Mouse (Mus musculus) layer of hippocampus, postnatal 14 days (tissue): Measurements from ENCODE around the gene Icos. TPM values are rescaled to one million over a fixed set of nuclear protein-coding genes. Genes with fewer than 3 reads are reported as not detected.

Source experiments
- DNase-seq, 2 experiments: peaks; one replicate each; pipeline ENCODE4 v3.0.0; 2021 to 2022; ENCODE audit warnings: low spot score in 2 of 2, mixed read lengths in 1 of 2
- total RNA-seq, 2 experiments: library from RNA; stranded (reverse); gene quantifications; 2 replicates each; pipeline ENCODE4 v1.2.3; 2021

Icos gene
- total RNA-seq, 2 experiments from 2014 or later = 0.17 to 0.21 TPM

DNA sequence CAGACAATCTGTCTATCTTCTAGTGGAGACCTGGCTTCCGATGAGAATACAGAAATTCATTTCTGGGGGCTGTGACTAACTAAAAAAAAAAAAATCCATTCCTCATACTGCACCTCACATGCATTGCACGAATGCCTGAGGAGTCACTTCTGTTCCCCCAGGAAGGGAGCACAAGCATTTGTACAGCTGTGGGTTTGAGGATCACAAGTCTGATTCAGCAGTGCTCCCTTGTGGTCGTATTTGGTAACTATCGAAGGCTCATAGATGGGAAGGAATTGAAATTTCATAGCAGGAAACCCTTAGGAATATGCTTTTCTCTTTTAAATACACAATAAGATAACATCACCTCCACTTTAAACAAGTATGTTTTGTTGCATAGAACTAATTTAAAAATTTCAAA lies 16.6 kb upstream of the Icos start:
- peak; percentile 39 to 83 for DNase-seq

- no peak for DNase-seq
These were observed 15.6 kb upstream of the Icos start for GRCm38 (mm10) chr1:60962095-60962494.

GRCm38 (mm10) chr1:60967521-60967920 lies 10.2 kb upstream of the Icos start:
- no peak for DNase-seq

GRCm38 (mm10) chr1:60970846-60971245 lies 6.9 kb upstream of the Icos start:
- no peak for DNase-seq

- DNase-seq = no peak
These were observed 3.5 kb upstream of the Icos start for GRCm38 (mm10) chr1:60974221-60974620.

DNA sequence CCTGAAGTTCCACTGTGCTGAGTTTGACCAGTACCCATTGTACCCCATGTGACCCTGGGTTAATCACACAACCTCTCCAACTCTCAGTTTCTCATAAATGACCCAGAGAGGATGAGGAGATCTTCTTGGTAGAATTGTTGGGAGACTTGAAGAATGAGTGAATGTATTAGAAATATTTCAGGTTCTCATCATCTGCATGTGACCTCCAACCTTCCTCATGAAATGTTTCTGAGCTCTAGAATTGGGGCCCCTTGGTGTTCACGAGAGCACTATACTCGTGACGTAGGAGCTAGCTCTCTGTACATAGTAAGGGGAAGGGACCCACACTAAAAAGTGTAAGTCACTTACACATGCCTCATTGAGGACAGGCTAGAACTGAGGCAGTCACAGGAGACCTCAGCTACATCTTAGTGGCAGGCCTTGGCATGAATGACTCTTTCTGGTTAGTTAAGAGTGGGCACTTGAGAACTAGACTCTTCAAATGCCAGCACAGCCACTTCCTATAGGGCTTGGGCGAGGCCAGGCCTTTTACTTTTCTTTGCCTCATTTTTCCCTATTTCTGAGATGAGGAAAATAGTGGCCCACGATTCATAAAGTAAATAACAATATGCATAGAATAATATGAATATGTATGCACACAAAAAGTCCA lies 2.0 kb upstream of the Icos start:
- no peak for DNase-seq

GRCm38 (mm10) chr1:60979126-60979842 lies 1.6 kb downstream of the Icos start:
- DNase-seq = no peak

DNA sequence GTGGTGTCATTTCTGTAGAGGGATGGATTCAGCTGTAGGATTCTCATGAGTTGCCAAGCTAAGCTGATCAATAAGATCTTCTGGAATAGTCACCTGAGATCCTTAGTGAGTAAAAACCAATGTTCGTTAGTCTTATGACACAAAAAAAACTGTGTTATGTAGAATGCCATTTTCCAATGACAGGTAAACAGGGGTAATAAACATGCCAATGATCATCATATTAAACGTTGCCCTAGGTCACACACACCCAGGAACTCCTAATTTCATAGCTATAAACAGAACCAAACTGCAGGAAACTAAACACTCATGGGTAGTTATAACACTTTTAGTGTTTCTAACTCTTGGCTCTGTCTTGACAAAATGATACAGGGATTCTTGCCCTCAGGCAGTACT lies 2.1 kb downstream of the Icos start:
- no peak for DNase-seq

DNA sequence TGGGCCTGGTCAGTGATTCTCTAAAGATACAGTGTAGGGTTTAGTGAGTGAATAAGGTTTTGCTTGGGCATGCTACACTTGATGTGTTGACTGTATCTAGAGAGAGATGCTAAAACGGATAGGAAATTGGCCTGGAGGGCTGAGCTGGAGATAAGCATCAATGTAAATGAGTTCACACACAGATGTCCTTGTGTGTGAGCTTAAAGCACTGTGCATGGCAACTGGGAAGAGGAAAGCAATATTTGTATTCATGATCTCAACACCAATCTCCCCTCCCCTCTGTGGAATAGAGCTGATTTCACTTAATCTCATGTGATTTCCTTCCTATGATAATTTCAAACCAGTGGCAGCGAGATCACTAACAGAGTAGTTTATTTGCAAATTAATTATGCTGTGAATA lies 7.3 kb downstream of the Icos start:
- no peak for DNase-seq

DNA sequence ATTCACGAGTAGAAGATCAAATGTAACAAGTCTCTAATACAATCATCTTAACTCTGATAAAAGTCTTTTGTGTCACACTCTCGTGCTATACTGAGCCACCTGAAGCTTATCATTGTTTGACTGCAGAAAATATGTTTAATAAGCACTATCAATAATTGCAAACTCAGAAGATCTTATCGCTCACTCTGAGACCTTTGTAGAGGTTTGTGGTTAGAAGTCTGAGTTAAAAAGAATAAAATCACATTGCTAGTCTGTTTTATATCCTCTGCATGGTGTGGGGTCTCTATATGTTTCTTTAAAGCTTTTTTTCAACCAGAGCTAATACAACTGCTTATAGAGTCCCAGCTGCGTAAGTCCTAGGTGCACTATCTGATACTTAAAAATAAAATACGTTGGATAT lies 8.4 kb downstream of the Icos start:
- DNase-seq = no peak

DNA sequence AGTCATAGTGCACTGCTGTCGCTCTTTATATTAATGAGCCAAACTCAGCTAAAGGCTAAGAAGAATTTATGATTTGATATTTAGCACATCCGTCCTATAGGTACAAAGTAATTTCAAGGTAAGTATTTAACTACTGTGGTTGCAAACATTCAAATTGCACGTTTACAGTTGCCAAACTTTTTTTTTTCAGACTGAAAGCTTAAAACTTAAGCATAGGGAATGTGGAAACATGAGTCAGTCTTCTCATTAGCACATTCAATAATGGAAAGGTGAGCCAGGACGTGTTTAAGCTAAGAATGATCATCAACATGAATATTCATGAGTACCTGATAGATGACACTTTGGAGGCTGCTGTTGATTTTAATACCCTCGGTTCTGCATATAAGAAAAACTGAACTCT lies 11.4 kb downstream of the Icos start:
- DNase-seq = no peak

DNA sequence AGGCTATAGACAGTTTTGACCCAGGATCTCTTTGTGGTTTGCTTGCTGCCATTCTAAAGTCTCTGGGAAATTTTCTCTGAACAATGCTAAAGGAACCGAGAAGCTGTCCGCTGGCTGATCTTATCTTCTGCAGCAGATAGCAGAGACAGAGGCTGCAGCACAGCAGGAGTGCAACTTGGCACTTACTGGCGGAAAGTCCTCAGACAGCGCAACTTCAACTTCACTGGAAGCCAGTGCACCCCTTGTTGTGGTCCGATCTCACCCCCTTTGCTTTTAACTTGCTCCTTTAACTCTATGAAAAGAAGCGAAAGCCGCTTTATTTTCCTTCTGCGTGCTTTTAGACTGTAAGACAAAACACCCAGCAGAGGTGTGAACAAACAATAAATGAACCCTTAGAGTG lies 12.6 kb downstream of the Icos start:
- DNase-seq = no peak

- DNase-seq = peak; percentile 18 to 35
These were observed 20.4 kb downstream of the Icos start for GRCm38 (mm10) chr1:60998008-60998557.

GRCm38 (mm10) chr1:60998689-60999088 lies 21.0 kb downstream of the Icos start:
- DNase-seq = no peak

DNA sequence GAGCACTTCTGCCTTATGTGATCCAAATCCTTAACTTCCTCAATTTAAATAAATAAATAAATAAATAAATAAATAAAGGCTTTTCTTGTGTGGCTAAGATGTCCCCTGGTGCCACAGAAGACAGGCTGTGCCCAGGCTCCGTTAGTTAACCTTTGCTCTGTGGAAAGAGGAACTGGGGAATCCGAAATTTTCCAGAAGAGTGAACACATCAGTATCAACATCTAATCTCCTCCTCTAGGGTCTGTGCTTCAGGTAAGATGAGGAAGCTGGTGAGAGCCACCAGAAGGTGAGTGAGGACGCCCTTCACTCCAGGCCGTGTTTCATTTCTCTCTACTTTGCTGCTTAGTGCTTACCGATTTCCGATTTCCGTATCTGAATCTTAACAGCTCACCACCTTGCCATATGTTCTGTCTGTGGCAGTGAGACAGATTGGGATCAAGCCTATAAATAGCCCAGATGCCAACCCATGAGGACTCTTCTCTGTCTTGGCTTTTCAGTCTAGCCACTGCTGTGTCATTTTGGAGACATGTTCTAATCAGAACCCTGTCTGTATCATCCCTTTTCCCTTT lies 24.1 kb downstream of the Icos start:
- no peak for DNase-seq

DNA sequence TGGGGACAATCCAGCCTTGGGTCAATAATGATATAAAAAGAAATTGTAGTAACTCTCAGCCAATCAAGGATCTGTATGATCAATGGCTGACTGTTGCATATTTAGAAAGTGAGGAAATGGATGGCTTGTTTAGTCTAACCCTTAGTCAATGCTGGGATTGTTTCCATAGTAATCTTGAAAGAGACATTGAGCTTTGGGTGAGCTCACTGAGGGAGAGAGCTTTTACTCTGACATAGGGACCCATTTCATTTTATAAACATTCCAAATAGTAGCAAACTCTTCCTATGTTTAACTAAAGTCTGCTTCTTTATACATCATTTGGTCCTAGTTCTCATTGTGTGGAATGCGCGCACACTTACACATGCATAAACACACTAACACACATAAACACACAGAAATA lies 28.5 kb downstream of the Icos start:
- DNase-seq = no peak

DNA sequence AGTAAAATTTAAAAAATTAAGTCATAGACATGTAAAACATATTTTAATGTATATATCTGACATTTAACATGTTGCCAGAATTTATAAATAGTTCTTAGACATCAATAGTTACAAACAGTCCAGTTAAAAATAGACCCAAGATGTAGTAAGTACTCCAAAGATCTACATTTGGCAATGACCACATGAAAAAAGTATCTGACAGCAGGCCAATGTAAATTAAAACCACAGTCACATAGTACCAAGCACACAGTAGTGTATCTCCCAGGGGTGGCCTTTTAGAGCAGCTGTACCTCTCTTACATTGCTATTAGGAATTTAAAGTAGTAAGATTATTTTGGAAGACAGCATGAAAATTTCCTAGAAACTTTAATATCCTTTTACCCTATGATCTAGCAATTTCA lies 29.8 kb downstream of the Icos start:
- no peak for DNase-seq

DNA sequence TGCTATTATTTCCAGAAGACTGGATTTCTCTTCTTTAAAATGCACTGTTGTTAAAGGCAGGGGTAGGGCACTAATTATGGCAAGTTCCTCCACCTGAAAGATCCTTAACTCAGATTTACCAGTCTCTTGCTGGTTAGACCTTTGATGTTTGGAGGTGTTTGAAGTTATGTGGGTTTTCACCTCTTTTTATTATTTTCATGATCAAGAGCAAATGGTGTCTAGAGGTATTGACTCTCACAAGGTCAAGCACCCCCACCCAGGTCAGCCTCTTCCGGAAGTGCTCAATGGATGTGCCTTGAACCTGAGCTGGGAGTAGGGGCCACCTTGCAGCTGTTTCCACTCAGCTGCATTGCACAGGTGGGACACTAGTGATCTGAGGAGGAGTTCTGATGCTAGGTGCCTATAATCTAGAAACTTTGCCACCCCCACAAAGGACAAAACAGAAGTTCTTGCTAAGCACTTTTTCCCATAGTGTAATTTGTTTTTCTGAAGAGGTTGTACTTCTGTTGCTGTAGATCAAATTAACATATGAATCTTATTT lies 38.9 kb downstream of the Icos start:
- DNase-seq = no peak

DNA sequence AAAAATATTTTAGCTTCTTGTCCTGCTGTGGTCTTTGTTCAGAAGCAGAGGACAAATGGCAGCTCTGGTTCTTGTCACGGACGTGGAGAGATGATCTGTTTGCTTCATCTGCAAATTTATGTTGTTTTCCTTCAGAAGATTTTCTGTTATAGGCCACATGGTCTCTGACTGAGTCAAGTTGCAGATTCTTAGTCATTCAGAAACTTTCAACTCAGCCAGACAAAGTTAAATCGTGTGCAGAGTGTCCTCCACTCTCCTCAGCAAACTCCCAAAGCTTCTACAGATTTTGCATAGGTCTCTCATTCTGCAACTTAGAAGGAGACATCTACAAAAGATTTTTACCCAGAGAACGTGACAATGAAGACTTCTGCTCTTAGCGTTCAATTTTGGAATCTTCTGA lies 49.0 kb downstream of the Icos start:
- no peak for DNase-seq

DNA sequence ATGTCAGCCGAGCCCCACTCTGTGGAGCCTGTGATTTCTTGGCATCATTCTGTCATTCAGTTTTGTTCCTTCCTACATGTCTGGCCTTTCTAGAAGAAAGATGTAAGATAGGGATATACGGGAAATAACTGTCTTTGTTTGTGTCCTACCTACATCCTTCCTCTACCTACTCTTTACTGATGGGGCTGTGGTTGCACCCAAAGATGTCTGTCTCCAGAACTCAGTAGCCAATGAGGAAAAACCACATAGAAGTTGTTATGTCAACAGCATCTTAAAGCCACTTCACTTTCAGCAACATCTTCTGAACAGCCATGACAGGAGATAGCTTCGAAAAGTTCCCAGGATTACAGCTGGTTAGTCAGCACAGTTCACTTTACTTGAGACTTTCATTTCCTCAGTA lies 49.8 kb downstream of the Icos start:
- no peak for DNase-seq

DNA sequence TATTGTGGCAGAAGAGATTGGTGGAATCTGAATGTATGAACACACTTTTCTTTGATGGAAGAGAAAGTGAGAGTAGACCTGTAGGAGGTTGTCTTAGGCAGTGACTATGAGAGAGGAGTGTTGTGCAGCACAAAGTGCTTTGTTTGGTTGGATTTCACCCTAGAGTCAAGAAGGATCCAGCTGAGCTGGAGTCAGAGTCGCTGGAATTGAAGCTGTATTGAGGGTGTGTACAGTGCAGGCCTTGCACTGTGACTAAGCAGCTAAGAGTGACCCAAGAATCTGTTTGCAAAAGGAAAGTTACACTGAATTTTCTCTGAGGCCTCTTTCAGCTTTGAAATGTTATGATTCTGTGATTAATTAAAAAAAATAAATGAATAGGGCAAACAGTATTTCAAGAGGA lies 52.2 kb downstream of the Icos start:
- no peak for DNase-seq

- no peak for DNase-seq
These were observed 52.8 kb downstream of the Icos start for GRCm38 (mm10) chr1:61030532-61030931.
